Mouse (Mus musculus): ENCODE measurements at regions not wholly inside any gene's neighbourhood (a gene's known extent, or its start where the extent isn't known, plus 50 kb on each side); places are given as distances from the start of the nearest gene placed in this dataset.

DNA sequence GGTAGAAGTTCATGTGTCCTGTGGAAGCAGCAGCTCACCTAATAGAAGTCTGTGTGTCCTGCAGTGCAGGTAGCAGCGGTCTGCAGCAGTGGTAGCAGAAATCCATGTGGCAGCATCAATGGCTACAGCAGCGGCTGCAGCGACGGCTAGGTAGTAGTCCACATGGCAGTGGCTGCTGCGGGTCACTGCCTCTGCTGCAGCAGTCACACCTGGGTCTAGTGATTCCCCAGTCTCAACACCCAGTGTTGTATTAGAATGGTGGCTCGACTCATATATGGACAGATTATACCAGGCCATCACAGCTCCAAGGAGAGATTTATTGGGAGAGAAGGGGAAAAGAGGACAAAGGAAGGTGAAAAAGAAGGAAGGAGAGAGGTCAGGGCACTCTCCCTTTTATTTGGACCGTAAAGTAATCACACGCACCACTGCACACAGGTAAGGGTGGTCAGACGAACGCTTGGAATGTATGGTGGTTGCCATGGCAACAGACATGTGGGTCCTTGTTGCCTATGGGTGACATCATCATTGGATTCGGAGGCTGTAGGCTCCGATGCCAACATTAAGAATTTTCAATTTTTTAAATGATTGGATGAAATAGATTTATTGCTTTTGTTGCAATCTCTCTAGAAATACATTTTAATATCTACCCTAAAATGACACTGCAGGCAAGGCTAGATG lies 71.2 kb upstream of the Ccdc85a start:
- no peak for DNase-seq

DNA sequence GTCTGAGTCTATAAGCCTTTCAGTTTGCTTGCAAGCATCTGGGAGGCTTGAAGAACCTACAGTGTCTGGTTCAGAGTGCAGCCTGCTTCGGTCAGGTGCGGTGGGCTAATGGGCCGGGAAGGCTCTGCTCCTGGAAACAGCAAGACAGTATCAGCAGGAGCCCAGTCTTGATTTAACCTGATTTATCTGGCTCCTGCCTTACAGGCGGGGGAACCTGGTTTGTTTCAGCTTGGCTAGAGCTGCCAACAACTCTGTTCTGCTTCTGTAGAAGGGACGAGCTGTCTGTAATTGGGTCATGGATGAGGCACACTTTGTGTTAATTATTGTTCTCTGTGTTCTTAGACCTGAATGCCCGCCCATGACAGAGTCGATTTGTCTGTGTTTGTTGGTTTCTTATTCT lies 65.3 kb upstream of the Ccdc85a start:
- peak; percentile 9 for DNase-seq

DNA sequence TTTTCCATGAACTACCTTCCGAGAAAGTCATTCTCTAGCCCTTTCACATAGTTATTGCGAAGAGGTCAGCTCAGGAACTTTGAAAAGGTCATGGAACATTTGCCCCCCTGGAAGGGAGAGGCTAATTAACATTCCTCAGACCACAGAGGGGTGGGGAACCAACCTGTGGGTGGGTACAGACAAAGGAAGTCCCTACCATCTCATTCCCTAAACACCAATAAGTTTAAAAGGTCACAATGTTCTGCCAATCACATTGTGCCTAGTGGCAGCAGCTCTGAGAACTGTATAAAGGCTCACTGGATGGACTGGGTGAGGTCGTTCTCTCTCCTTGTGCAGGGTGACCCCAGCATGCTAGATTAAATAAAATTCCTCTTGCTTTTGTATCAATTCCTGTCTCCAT lies 64.8 kb upstream of the Ccdc85a start:
- DNase-seq = no peak

DNA sequence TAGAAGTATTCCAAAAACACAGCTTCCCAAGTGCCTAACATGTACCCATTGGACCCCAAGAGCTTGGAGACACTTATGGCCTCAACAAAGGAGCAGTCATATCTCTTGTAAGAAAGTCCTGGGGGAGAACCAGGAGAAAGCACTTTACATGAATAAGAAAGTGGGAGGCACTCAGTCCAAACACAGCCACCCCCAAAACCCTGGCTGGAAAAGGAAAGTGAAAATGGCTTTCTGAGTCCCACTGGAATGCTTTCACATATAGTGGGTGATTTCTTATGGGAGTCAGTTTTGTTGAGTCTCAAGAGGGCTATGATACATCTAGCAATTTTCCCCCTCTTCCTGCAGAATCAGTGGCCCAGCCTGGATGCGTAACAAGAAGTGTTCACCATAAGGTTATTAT lies 55.0 kb upstream of the Ccdc85a start:
- no peak for DNase-seq

DNA sequence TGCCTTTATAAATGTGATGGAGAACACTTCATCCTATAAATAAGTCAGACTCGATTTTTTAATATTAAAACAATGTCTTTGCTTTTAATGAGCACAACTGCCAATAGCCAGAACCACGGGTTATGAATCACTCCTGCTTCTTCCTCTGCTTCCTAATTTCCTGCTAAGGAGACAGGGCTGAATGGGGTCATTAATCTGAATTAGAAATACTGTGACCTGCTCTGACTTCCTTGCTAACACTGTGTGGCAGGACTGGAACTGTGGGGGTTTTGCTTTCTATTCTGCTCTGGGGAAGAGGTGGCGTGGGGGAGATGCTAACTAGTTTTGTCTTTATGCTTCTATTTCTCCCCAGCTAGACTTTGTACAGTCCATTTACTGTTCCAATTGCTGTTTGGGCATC lies 52.6 kb upstream of the Ccdc85a start:
- DNase-seq = no peak

Small RNAs in the stretch of these regions (microRNA-seq; reads per million reads assigned to microRNA genes)
- gene Mir216a (0 reads per million in 2 experiments), gene Mir216b (0 reads per million in 2 experiments), gene Mir216c (0 reads per million in 2 experiments), gene Mir217 (0.41 to 0.66 reads per million in 2 experiments)
